8 mouse cellular contexts compared by ENCODE assay signal in the genomic region with DNA sequence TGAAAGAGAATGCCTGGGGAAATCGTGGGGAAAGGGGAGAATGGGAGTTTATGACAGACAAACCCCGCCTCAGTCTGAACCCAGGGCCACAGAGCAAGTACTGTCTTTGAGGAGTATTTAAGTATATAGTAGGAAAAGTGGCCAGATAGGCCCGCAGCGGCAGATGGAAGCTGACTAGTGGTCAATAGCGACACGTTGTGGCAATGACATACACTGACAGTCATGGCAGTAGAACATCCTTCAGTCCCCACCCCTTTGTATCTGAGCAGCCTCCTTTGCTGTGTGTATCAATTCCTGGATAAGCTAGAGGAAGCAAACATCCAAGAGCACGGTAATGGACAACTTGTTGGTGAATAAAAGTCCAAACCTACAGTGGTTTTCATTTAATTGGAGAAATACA. TPM values are rescaled to one million over a fixed set of nuclear protein-coding genes. Genes with fewer than 3 reads are reported as not detected.
DNase-seq lines count a peak whose midpoint lies in the region; ATAC-seq and TF ChIP-seq lines count a peak whose summit lies in the region.

No protein-coding gene starts in this region.

- H3K27ac ChIP-seq in heart, adult 2 months = no peak overlapping the region
- H3K27ac ChIP-seq in heart, embryonic 16.5 days (ENCODE audit: low read length) = no peak overlapping the region
- H3K27ac ChIP-seq in layer of hippocampus, adult 2 months = no peak overlapping the region
- no peak overlapping the region for H3K27ac ChIP-seq in midbrain, embryonic 14.5 days (replicated peaks; ENCODE audit: low read depth, low read length)

- no peak for TF ChIP-seq POLR2A in heart, adult 2 months (IDR thresholded peaks at IDR 0.05; ENCODE audit: insufficient read depth, low read depth, low read length)

- H3K4me1 ChIP-seq in heart, adult 2 months (ENCODE audit: control insufficient read depth, insufficient read depth, low read length) = no peaks in the 10 kb centered on the region
- H3K4me1 ChIP-seq in E14TG2a.4 (replicated peaks; ENCODE audit: low read depth, low read length) = peaks cover 16% of the 10 kb centered on the region
- no peaks in the 10 kb centered on the region for H3K4me1 ChIP-seq in heart, embryonic 16.5 days (ENCODE audit: control insufficient read depth, insufficient read depth, low read length)
- H3K4me1 ChIP-seq in midbrain, embryonic 14.5 days (ENCODE audit: control insufficient read depth, insufficient read depth, low read length) = no peaks in the 10 kb centered on the region

- H3K79me2 ChIP-seq in heart, adult 2 months (replicated peaks; ENCODE audit: control insufficient read depth, insufficient read depth, low read length) = no peaks in the 10 kb centered on the region

- no peaks in the 10 kb centered on the region for H3K36me3 ChIP-seq in heart, adult 2 months (ENCODE audit: control insufficient read depth, insufficient read depth, low read length)
- H3K36me3 ChIP-seq in E14TG2a.4 (ENCODE audit: insufficient read depth, low read length) = no peaks in the 10 kb centered on the region
- no peaks in the 10 kb centered on the region for H3K36me3 ChIP-seq in heart, embryonic 16.5 days (ENCODE audit: control insufficient read depth, insufficient read depth)
- H3K36me3 ChIP-seq in midbrain, embryonic 14.5 days (ENCODE audit: control insufficient read depth, insufficient read depth, low read length) = no peaks in the 10 kb centered on the region

- H3K9ac ChIP-seq in heart, adult 2 months (ENCODE audit: low read depth, low read length) = no peak overlapping the region
- no peak overlapping the region for H3K9ac ChIP-seq in heart, embryonic 16.5 days (ENCODE audit: low read length)
- no peak overlapping the region for H3K9ac ChIP-seq in midbrain, embryonic 14.5 days (replicated peaks; ENCODE audit: low read length)

- 9% methylated on average over 7 of the region's 7 CpGs for WGBS in heart, adult 2 months
- WGBS in heart, embryonic 16.5 days = 10% methylated on average over 7 of the region's 7 CpGs
- 14% methylated on average over 7 of the region's 7 CpGs for WGBS in midbrain, embryonic 14.5 days

- TF ChIP-seq CTCF in heart, adult 2 months (IDR thresholded peaks at IDR 0.05) = peak; percentile 74
- TF ChIP-seq CTCF in E14TG2a.4 (conservative IDR thresholded peaks at IDR 0.05; ENCODE audit: low read length) = peak; percentile 23; the same call in 1 of the 2 replicates
- TF ChIP-seq CTCF in layer of hippocampus, adult 2 months (conservative IDR thresholded peaks at IDR 0.05) = peak; percentile 76

- ATAC-seq in heart, embryonic 16.5 days (replicated peaks; ENCODE audit: extremely low read depth, insufficient read depth, low FRiP score) = 0 out of 2 replicates have a peak, but pooled peaks have one; percentile 32
- no peak for ATAC-seq in midbrain, embryonic 14.5 days (ENCODE audit: low FRiP score, low TSS enrichment)
- ATAC-seq in erythroblast, adult 5-6 weeks (replicated peaks; ENCODE audit: low FRiP score, poor library complexity, severe bottlenecking) = no peak

- no peak overlapping the region for H3K4me2 ChIP-seq in heart, embryonic 16.5 days (ENCODE audit: low read depth, low read length)
- no peak overlapping the region for H3K4me2 ChIP-seq in midbrain, embryonic 14.5 days (ENCODE audit: low read length)

- no peaks in the 10 kb centered on the region for H3K9me3 ChIP-seq in E14TG2a.4 (ENCODE audit: low read length)
- H3K9me3 ChIP-seq in heart, embryonic 16.5 days (replicated peaks; ENCODE audit: control insufficient read depth, low read length) = no peaks in the 10 kb centered on the region
- no peaks in the 10 kb centered on the region for H3K9me3 ChIP-seq in midbrain, embryonic 14.5 days (ENCODE audit: control insufficient read depth, low read length)

- peak; percentile 17 to 26 for DNase-seq in heart, adult 2 months
- DNase-seq in heart, postnatal 25 days (ENCODE audit: low spot score) = no peak
- peak; percentile 44 for DNase-seq in cerebellum, adult 9-11 months
- DNase-seq in layer of hippocampus, adult 2 months (ENCODE audit: low spot score in 2 of 2) = peak; percentile 14 to 15
- peak; percentile 64 for DNase-seq in midbrain, embryonic 14.5 days

- intact Hi-C loops in heart, adult 2 months (cut with DNase I) = loop anchor here (5.0 kb wide), 2 partner anchors 159 to 409 kb away; no protein-coding TSS in a partner anchor
- intact Hi-C loops in heart, postnatal 25 days (cut with DNase I) = loop anchor here (2.0 to 10.0 kb wide), 5 partner anchors 109 to 606 kb away; no protein-coding TSS in a partner anchor

- no peak for TF ChIP-seq EP300 in heart, adult 2 months (IDR thresholded peaks at IDR 0.05; ENCODE audit: insufficient read depth, low read depth, low read length)

- H3K4me3 ChIP-seq in heart, adult 2 months = no peak overlapping the region
- H3K4me3 ChIP-seq in E14TG2a.4 (replicated peaks; ENCODE audit: low read length) = no peak overlapping the region
- no peak overlapping the region for H3K4me3 ChIP-seq in heart, embryonic 16.5 days (ENCODE audit: low read length)
- no peak overlapping the region for H3K4me3 ChIP-seq in layer of hippocampus, adult 2 months
- no peak overlapping the region for H3K4me3 ChIP-seq in midbrain, embryonic 14.5 days (replicated peaks; ENCODE audit: low read depth, low read length)

- no peaks in the 10 kb centered on the region for H3K27me3 ChIP-seq in heart, adult 2 months (ENCODE audit: control insufficient read depth, insufficient read depth, low read length)
- no peaks in the 10 kb centered on the region for H3K27me3 ChIP-seq in E14TG2a.4 (ENCODE audit: insufficient read depth, low read length)
- no peaks in the 10 kb centered on the region for H3K27me3 ChIP-seq in heart, embryonic 16.5 days (ENCODE audit: control insufficient read depth, insufficient read depth, low read length)
- no peaks in the 10 kb centered on the region for H3K27me3 ChIP-seq in midbrain, embryonic 14.5 days (ENCODE audit: control insufficient read depth, insufficient read depth, low read length)

RNA-seq across cellular contexts. Expression of gene Tsr2, which starts 20.5 kb away (rescaled TPM):
- 10 to 100 TPM; 12.5 to 12.8 TPM for total RNA-seq in heart, adult 2 months (2021)
- 4.9 and 9.3 TPM in 2 replicates for polyA plus RNA-seq in heart, adult 2 months (2012; rRNA removed)
- total RNA-seq in heart, postnatal 25 days (2021) = 10 to 100 TPM; 10.1 to 10.6 TPM
- polyA plus RNA-seq in heart, embryonic 16.5 days (2015; fragmentation: Nextera tagmentation; extraction: Ambion mirVana) = 16.4 and 17.5 TPM in 2 replicates
- 10 to 100 TPM; 73.2 to 80.4 TPM for total RNA-seq in layer of hippocampus, adult 2 months (2021)
- polyA plus RNA-seq in midbrain, embryonic 14.5 days (2014; fragmentation: Nextera tagmentation; extraction: Ambion mirVana) = 35.5 and 38.9 TPM in 2 replicates
- total RNA-seq in erythroblast, adult 5-6 weeks (2015; ENCODE audit: low replicate concordance) = 0.38 and 1.5 TPM in 2 replicates
- total RNA-seq in erythroblast, adult 5-6 weeks (2017; ENCODE audit: low replicate concordance) = 2.5 and 3.2 TPM in 2 replicates

Comparison
In these comparisons a context has a peak if more than half of its experiments do, and no peak if none do; other contexts are left out.
1. CTCF ChIP-seq: peak in every context shown above with its lines; median percentile 76 in layer of hippocampus, adult 2 months; 74 in heart, adult 2 months; 23 in E14TG2a.4.
2. RNA of gene Tsr2, which starts 20.5 kb away (total RNA-seq): 73.2 to 80.4 TPM in layer of hippocampus, adult 2 months; 12.5 to 12.8 TPM in heart, adult 2 months, 10.1 to 10.6 TPM in heart, postnatal 25 days and 0.38 to 3.2 TPM in erythroblast, adult 5-6 weeks; every median in the first group is over 4 times any median in the second.